Mouse (Mus musculus) heart, postnatal 14 days (tissue): ENCODE results near the gene Ptprr. TPM values are rescaled to one million over a fixed set of nuclear protein-coding genes. Genes with fewer than 3 reads are reported as not detected.

Experiments
- DNase-seq, 2 experiments: peaks; one replicate each; pipeline ENCODE4 v3.0.0; 2021 to 2022
- intact Hi-C: fragments of 180-260 bp; cut with DNase I; formaldehyde crosslinking; loops from one replicate; pipeline ENCODE4 v1.15.1; 2025
- total RNA-seq, 2 experiments: library from RNA; stranded (reverse); gene quantifications; 2 replicates each; pipeline ENCODE4 v1.2.3; 2021

The Ptprr gene
- total RNA-seq, 2 experiments from 2014 or later = 1.9 TPM

GRCm38 (mm10) chr10:116304355-116304754 is 286.3 kb downstream of the Ptprr start:
- intact Hi-C loops = loop anchor here (5.0 kb wide), 1 partner anchor 37 kb away; no protein-coding TSS in a partner anchor

GRCm38 (mm10) chr10:116309460-116309859 is 291.4 kb downstream of the Ptprr start:
- intact Hi-C loops = no loop called here

More at GRCm38 (mm10) chr10:116304355-116304754, 286.3 kb downstream of the Ptprr start:
- DNase-seq = no peak

GRCm38 (mm10) chr10:116310516-116311210 is 292.6 kb downstream of the Ptprr start:
- peak in 1 of 2 experiments; percentile 25 for DNase-seq
- intact Hi-C loops = no loop called here

More at GRCm38 (mm10) chr10:116309460-116309859, 291.4 kb downstream of the Ptprr start:
- no peak for DNase-seq

- peak; percentile 83 to 87 for DNase-seq
- intact Hi-C loops = loop anchor here (1.0 to 5.0 kb wide), 2 partner anchors 52 to 111 kb away; no protein-coding TSS in a partner anchor
Measured at GRCm38 (mm10) chr10:116319246-116319645, 301.2 kb downstream of the Ptprr start.

Other genes with a start within 250 kb of the Ptprr start
- 1 to 10 TPM; 1.8 to 2.5 TPM for gene Tspan8, start 201.4 kb upstream of the Ptprr start, total RNA-seq
- not detected for gene 4933416C03Rik, start 95.7 kb downstream of the Ptprr start, total RNA-seq